Mouse (Mus musculus): ENCODE results near the gene Kif12. TPM values are rescaled to one million over a fixed set of nuclear protein-coding genes. Genes with fewer than 3 reads are reported as not detected.
A peak's percentile ranks its signal among the peaks of the same experiment; 100 is the strongest.

Gene Kif12
- polyA plus RNA-seq (2014; fragmentation: Nextera tagmentation; extraction: Ambion mirVana), result 19.8 and 22.8 TPM in 2 replicates

DNA sequence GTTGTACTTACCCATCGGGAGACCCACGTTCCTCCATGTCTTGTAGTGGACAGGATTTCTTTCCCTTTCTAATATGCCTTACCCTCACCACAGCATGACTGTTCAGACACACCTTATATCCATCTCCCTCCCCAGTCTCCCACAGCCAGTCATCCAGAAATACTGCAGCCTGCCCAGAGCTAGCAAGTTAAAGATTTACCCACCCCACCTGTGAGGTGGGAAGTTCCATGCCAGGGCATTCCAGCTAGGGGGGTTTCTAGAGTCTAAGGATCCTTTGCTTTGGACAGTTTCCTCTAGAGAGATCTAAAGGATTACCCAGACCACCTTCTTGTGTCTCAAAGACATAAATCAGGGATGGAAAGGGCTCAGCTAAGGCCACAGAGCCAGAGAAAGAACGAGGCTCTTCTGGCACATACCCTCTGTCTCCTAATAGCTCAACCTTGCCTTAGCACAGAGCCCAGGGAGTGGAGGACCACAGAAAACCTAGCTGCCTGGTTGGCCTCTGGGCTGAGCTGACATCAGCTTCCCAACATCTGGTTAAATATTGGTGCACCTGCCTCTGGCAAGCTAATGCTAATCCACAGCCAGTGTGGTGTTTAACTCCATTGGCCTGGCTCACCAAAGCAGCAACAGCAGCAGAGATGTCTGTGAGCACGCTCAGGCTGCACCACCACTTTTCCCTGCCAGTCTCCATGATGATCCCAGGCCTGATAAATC lies at the start of gene Kif12:
Gene Kif12 (minus strand): TSS at position 163 of the 717 bp plus-strand sequence.
- 0 out of 2 replicates have a peak within 1 kb of the TSS, but pooled peaks have one; percentile 14 for H3K9ac ChIP-seq (replicated peaks; ENCODE audit: low read depth, low read length)
- peak; percentile 90 for ATAC-seq (ENCODE audit: insufficient number of reproducible peaks, insufficient read depth, low FRiP score, low read depth)
- H3K27me3 ChIP-seq (ENCODE audit: control insufficient read depth, insufficient read depth, low read length), result no peaks in the 10 kb centered on the region
- H3K27ac ChIP-seq (ENCODE audit: low read length), result peak within 1 kb of the TSS; percentile 74; the same call in 1 of the 2 replicates
- no peaks in the 10 kb centered on the region for H3K36me3 ChIP-seq (ENCODE audit: control insufficient read depth, insufficient read depth, low read length)
- no peaks in the 10 kb centered on the region for H3K4me1 ChIP-seq (ENCODE audit: control insufficient read depth, insufficient read depth, low read length)
- no peaks in the 10 kb centered on the region for H3K9me3 ChIP-seq (ENCODE audit: control insufficient read depth, low read depth, low read length)
- H3K4me3 ChIP-seq (ENCODE audit: low read depth, low read length), result peak within 1 kb of the TSS; percentile 34
- H3K4me2 ChIP-seq (replicated peaks; ENCODE audit: low read depth, low read length), result peak within 1 kb of the TSS; percentile 39
- 47% methylated on average over 4 of the region's 4 CpGs for WGBS

DNA sequence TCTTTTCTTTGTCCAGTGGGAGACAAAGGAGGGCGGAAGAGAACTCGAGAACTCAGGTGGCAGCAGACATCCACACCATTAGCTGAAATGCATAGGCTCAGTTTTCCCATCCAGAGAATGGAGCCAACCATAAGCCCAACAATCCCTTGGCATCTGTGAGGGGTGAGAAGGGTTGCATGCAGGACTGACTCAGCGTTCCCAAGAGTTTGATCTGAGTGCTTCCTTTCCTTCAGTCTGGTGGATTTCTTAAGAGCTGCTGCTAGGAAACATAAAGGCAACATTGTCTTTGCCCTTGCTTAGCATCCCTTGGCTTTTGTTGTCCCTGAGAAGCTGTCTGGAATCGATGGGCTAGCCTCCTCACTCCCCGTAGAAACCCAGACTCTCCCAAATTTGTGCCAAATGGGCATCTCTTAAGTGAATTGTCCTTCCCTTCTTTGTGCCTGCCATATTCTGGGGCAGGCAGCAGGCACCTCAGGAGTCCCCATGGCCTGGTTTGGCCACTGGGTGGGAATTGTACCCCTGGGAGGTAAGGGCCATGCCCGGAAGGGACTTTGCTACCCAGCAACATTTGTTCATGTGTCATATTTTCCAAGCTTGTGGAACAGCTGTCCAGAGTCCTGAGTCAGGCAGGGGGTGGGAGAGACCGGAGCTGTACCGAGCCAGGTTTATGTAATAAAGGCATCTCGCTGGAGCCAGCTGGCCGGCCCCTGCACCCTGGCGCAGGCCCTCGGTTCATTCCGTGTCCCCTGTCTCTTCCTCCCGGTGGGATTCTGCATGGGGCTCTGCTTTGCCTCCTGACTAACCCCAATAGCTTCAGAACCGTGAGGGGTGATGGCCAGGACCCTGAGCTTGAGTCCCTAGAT lies 49.4 kb upstream of the Kif12 start:
- WGBS, result 75% methylated on average over 15 of the region's 15 CpGs
- H3K9me3 ChIP-seq (ENCODE audit: control insufficient read depth, low read depth, low read length), result no peaks in the 10 kb centered on the region
- no peaks in the 10 kb centered on the region for H3K27me3 ChIP-seq (ENCODE audit: control insufficient read depth, insufficient read depth, low read length)
- peaks cover 39% of the 10 kb centered on the region for H3K36me3 ChIP-seq (ENCODE audit: control insufficient read depth, insufficient read depth, low read length)
- H3K4me2 ChIP-seq (replicated peaks; ENCODE audit: low read depth, low read length), result no peak overlapping the region
- H3K4me3 ChIP-seq (ENCODE audit: low read depth, low read length), result no peak overlapping the region
- H3K4me1 ChIP-seq (ENCODE audit: control insufficient read depth, insufficient read depth, low read length), result peaks cover 26% of the 10 kb centered on the region; the same call in 1 of the 2 replicates
- no peak for ATAC-seq (ENCODE audit: insufficient number of reproducible peaks, insufficient read depth, low FRiP score, low read depth)
- H3K27ac ChIP-seq (ENCODE audit: low read length), result no peak overlapping the region
- H3K9ac ChIP-seq (replicated peaks; ENCODE audit: low read depth, low read length), result no peak overlapping the region

DNA sequence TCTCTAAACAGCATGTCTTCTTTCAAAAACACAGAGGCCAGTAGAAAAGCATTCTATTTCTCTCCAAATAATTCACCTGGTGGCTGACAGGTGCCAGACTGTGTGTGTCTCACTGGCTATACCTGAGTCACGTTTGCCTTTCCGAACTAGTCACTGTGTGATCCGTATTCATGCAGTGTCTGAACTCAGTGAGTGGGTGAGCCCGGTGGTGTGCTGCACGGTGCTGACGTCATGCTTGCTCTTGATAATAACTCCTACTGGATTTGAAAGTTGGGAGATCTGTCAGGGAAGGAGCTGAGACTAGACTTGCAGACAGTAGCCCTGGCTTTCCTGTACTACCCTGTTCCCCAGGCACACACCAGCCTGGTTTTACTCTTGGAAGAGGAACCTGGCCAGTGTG lies 47.7 kb upstream of the Kif12 start:
- H3K27ac ChIP-seq (ENCODE audit: low read length), result no peak overlapping the region
- H3K4me1 ChIP-seq (ENCODE audit: control insufficient read depth, insufficient read depth, low read length), result peaks cover 22% of the 10 kb centered on the region; the same call in 1 of the 2 replicates
- H3K9me3 ChIP-seq (ENCODE audit: control insufficient read depth, low read depth, low read length), result no peaks in the 10 kb centered on the region
- H3K36me3 ChIP-seq (ENCODE audit: control insufficient read depth, insufficient read depth, low read length), result peaks cover 31% of the 10 kb centered on the region
- no peak overlapping the region for H3K9ac ChIP-seq (replicated peaks; ENCODE audit: low read depth, low read length)
- H3K4me3 ChIP-seq (ENCODE audit: low read depth, low read length), result no peak overlapping the region
- 70% methylated on average over 6 of the region's 6 CpGs for WGBS
- no peak for ATAC-seq (ENCODE audit: insufficient number of reproducible peaks, insufficient read depth, low FRiP score, low read depth)
- H3K27me3 ChIP-seq (ENCODE audit: control insufficient read depth, insufficient read depth, low read length), result no peaks in the 10 kb centered on the region
- H3K4me2 ChIP-seq (replicated peaks; ENCODE audit: low read depth, low read length), result no peak overlapping the region

DNA sequence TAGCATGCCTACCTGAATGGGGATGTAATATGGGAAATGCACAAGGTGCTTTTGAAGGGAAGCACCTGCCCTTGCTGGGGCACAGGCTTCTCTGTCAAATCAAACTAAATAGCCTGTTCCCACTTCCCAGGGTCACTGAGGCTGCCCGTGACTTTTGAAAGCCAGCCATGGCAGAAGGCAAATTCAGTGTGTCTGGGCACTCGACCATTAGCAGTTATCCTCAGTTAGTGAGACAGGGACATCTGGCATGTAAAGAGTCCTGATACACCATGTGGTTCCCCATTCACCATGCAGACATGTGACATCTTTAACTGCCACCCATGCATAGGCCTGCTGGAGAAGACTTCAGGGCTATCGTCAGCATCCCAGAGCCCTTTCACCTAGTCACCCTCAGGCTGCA lies 47.1 kb upstream of the Kif12 start:
- Histone ChIP-seq H3K27me3 (ENCODE audit: control insufficient read depth, insufficient read depth, low read length) (no peaks in the 10 kb centered on the region), H3K4me2 (replicated peaks; ENCODE audit: low read depth, low read length) (no peak overlapping the region), H3K9me3 (ENCODE audit: control insufficient read depth, low read depth, low read length) (no peaks in the 10 kb centered on the region), H3K27ac (ENCODE audit: low read length) (no peak overlapping the region), H3K4me3 (ENCODE audit: low read depth, low read length) (no peak overlapping the region), H3K4me1 (ENCODE audit: control insufficient read depth, insufficient read depth, low read length) (peaks cover 27% of the 10 kb centered on the region; the same call in 1 of the 2 replicates), H3K36me3 (ENCODE audit: control insufficient read depth, insufficient read depth, low read length) (peaks cover 25% of the 10 kb centered on the region), H3K9ac (replicated peaks; ENCODE audit: low read depth, low read length) (no peak overlapping the region)
- no peak for ATAC-seq (ENCODE audit: insufficient number of reproducible peaks, insufficient read depth, low FRiP score, low read depth)
- 83% methylated on average over 3 of the region's 3 CpGs for WGBS

DNA sequence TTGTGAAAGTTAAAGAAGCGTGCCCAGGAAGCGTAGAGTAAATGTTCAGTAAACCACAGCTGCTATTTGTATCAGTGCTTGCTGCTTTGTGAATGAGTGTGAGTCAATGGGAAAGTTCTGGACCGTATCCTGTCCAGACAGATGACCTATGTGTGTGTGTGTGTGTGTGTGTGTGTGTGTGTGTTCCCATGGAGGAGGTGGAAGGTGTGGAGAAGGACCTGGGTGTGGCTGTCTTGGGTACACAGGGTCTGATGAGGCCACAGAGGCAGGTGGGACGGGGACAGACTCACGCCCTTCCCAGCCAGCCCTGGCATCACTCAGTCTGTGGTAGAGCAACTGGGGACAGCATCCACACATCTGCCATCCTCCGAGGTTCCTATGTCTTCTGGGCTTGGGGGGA lies 45.6 kb upstream of the Kif12 start:
- 70% methylated on average over 6 of the region's 6 CpGs for WGBS
- Histone ChIP-seq H3K4me1 (ENCODE audit: control insufficient read depth, insufficient read depth, low read length) (peaks cover 27% of the 10 kb centered on the region; the same call in 1 of the 2 replicates), H3K9ac (replicated peaks; ENCODE audit: low read depth, low read length) (0 out of 2 replicates have a peak overlapping the region, but pooled peaks have one; percentile 90), H3K9me3 (ENCODE audit: control insufficient read depth, low read depth, low read length) (no peaks in the 10 kb centered on the region), H3K27ac (ENCODE audit: low read length) (no peak overlapping the region; the same call in 1 of the 2 replicates), H3K4me3 (ENCODE audit: low read depth, low read length) (no peak overlapping the region), H3K36me3 (ENCODE audit: control insufficient read depth, insufficient read depth, low read length) (peaks cover 15% of the 10 kb centered on the region), H3K4me2 (replicated peaks; ENCODE audit: low read depth, low read length) (peak overlapping the region; percentile 95), H3K27me3 (ENCODE audit: control insufficient read depth, insufficient read depth, low read length) (no peaks in the 10 kb centered on the region)
- no peak for ATAC-seq (ENCODE audit: insufficient number of reproducible peaks, insufficient read depth, low FRiP score, low read depth)

DNA sequence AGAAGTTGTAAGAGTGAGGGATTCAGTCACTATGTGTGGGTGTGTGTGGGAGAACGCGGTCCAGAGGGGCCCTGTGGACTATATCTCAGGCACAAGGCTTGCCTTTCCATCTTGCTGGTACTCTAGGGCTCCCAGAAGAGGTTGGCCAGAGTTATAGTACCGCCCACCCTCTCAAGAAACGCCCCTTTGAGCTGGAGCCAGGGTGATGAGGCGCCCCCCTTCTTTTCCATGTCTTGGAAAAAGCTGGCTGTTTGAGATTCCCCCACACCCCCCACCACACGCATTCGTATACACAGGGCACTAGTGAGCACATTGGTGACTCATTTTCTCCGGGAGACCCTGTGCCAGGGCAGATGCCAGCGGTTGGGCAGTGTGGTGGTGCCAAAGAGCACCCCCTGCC lies 44.6 kb upstream of the Kif12 start:
- Histone ChIP-seq H3K27ac (ENCODE audit: low read length) (peak overlapping the region; percentile 77; the same call in 1 of the 2 replicates), H3K9me3 (ENCODE audit: control insufficient read depth, low read depth, low read length) (no peaks in the 10 kb centered on the region), H3K4me3 (ENCODE audit: low read depth, low read length) (peak overlapping the region; percentile 80), H3K9ac (replicated peaks; ENCODE audit: low read depth, low read length) (peak overlapping the region; percentile 90), H3K27me3 (ENCODE audit: control insufficient read depth, insufficient read depth, low read length) (no peaks in the 10 kb centered on the region), H3K4me2 (replicated peaks; ENCODE audit: low read depth, low read length) (peak overlapping the region; percentile 95), H3K4me1 (ENCODE audit: control insufficient read depth, insufficient read depth, low read length) (peaks cover 27% of the 10 kb centered on the region; the same call in 1 of the 2 replicates), H3K36me3 (ENCODE audit: control insufficient read depth, insufficient read depth, low read length) (peaks cover 10% of the 10 kb centered on the region)
- WGBS, result 19% methylated on average over 9 of the region's 9 CpGs
- peak; percentile 61; the same call in 1 of the 2 replicates for ATAC-seq (ENCODE audit: insufficient number of reproducible peaks, insufficient read depth, low FRiP score, low read depth)

DNA sequence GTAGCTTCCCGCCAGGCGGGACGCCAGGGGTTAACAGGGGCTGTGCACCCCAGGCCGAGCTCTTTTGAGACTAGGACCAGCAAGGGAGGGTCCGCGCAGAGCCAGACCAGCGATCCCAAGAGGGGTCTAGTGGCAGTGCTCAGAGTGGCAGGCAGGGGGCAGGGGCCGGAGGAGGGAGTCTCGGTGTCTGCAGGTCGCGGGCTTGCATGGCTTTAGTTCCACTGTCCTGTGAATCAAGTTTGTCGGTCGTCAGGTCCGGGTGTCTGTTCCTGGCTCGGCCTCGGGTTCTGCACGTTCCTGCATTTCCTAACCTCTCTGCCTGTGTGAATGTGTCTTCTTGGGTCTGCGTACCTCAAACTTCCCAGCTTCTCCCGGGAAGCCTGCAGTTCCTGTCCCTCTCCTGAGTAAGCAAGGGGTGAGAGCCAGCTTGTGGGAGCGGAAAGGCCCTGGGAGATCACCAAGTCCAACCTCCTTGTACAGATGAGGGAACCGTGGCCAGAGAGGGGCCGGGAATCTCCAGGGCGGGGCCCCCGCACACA lies 44.1 kb upstream of the Kif12 start:
- peak overlapping the region; percentile 77 for H3K27ac ChIP-seq (ENCODE audit: low read length)
- H3K36me3 ChIP-seq (ENCODE audit: control insufficient read depth, insufficient read depth, low read length), result peaks cover 5% of the 10 kb centered on the region
- H3K4me3 ChIP-seq (ENCODE audit: low read depth, low read length), result peak overlapping the region; percentile 80
- peak overlapping the region; percentile 95 for H3K4me2 ChIP-seq (replicated peaks; ENCODE audit: low read depth, low read length)
- under 1% methylated on average over 24 of the region's 24 CpGs for WGBS
- H3K27me3 ChIP-seq (ENCODE audit: control insufficient read depth, insufficient read depth, low read length), result no peaks in the 10 kb centered on the region
- peak overlapping the region; percentile 90 for H3K9ac ChIP-seq (replicated peaks; ENCODE audit: low read depth, low read length)
- peaks cover 27% of the 10 kb centered on the region; the same call in 1 of the 2 replicates for H3K4me1 ChIP-seq (ENCODE audit: control insufficient read depth, insufficient read depth, low read length)
- H3K9me3 ChIP-seq (ENCODE audit: control insufficient read depth, low read depth, low read length), result no peaks in the 10 kb centered on the region
- peak; percentile 31; the same call in 1 of the 2 replicates for ATAC-seq (ENCODE audit: insufficient number of reproducible peaks, insufficient read depth, low FRiP score, low read depth)

Measured in stomach, embryonic 14.5 days (tissue).